Mouse (Mus musculus) layer of hippocampus, adult 2 months (tissue): Measurements from ENCODE around the gene Zdhhc22. TPM values are rescaled to one million over a fixed set of nuclear protein-coding genes. Genes with fewer than 3 reads are reported as not detected.

ENCODE experiments used
- DNase-seq, 2 experiments: peaks; one replicate each; pipeline ENCODE4 v3.0.0; 2022; ENCODE audit warnings: low spot score in 2 of 2
- H3K27ac ChIP-seq: fragments of 200-600 bp; 2 replicates; pipeline ENCODE4 v1.8.1; 2022
- H3K4me3 ChIP-seq: fragments of 200-600 bp; 2 replicates; pipeline ENCODE4 v1.8.1; 2022; ENCODE audit warnings: mild to moderate bottlenecking
- CTCF ChIP-seq: fragments of 200-600 bp; conservative IDR thresholded peaks from 2 replicates; pipeline ENCODE4 v1.8.1; 2022; ENCODE audit warnings: antibody characterized with exemption, mild to moderate bottlenecking, moderate library complexity
- total RNA-seq, 2 experiments: library from RNA; stranded (reverse); gene quantifications; 2 replicates each; pipeline ENCODE4 v1.2.3; 2021

Zdhhc22 gene
- total RNA-seq, 2 experiments from 2014 or later, result 8.6 to 9.0 TPM

- DNase-seq, result no peak
- H3K27ac ChIP-seq, result no peak overlapping the region
- no peak overlapping the region for H3K4me3 ChIP-seq
- TF ChIP-seq CTCF, result peak; percentile 72
These were observed 26.8 kb upstream of the Zdhhc22 start for GRCm38 (mm10) chr12:87017041-87017440.

- TF ChIP-seq CTCF, result no peak
- H3K4me3 ChIP-seq, result no peak overlapping the region
- no peak overlapping the region for H3K27ac ChIP-seq
- no peak for DNase-seq
These were observed 14.4 kb upstream of the Zdhhc22 start for GRCm38 (mm10) chr12:87004596-87004995.

GRCm38 (mm10) chr12:87003606-87004005 is 13.4 kb upstream of the Zdhhc22 start:
- Histone ChIP-seq H3K4me3 (no peak overlapping the region), H3K27ac (no peak overlapping the region)
- TF ChIP-seq CTCF, result no peak
- no peak for DNase-seq

- Histone ChIP-seq H3K27ac (no peak overlapping the region), H3K4me3 (no peak overlapping the region)
- DNase-seq, result no peak
- no peak for TF ChIP-seq CTCF
These were observed 12.6 kb upstream of the Zdhhc22 start for GRCm38 (mm10) chr12:87002815-87003214.

GRCm38 (mm10) chr12:87002209-87002608 is 12.0 kb upstream of the Zdhhc22 start:
- Histone ChIP-seq H3K4me3 (no peak overlapping the region), H3K27ac (no peak overlapping the region)
- TF ChIP-seq CTCF, result no peak
- DNase-seq, result no peak

GRCm38 (mm10) chr12:87000840-87001176 is 10.6 kb upstream of the Zdhhc22 start:
- TF ChIP-seq CTCF, result no peak
- Histone ChIP-seq H3K4me3 (no peak overlapping the region), H3K27ac (no peak overlapping the region)
- no peak for DNase-seq

GRCm38 (mm10) chr12:87000151-87000839 is 10.1 kb upstream of the Zdhhc22 start:
- no peak overlapping the region for H3K4me3 ChIP-seq
- TF ChIP-seq CTCF, result peak; percentile 63
- H3K27ac ChIP-seq, result no peak overlapping the region
- no peak for DNase-seq

- peak; percentile 71 for TF ChIP-seq CTCF
- Histone ChIP-seq H3K4me3 (no peak overlapping the region), H3K27ac (no peak overlapping the region)
- DNase-seq, result no peak
These were observed 9.1 kb upstream of the Zdhhc22 start for GRCm38 (mm10) chr12:86999283-86999820.

GRCm38 (mm10) chr12:86998699-86999098 is 8.5 kb upstream of the Zdhhc22 start:
- Histone ChIP-seq H3K4me3 (no peak overlapping the region), H3K27ac (no peak overlapping the region)
- DNase-seq, result no peak
- TF ChIP-seq CTCF, result peak; percentile 60

GRCm38 (mm10) chr12:86995931-86996330 is 5.7 kb upstream of the Zdhhc22 start:
- no peak for DNase-seq
- TF ChIP-seq CTCF, result peak; percentile 18; the same call in 1 of the 2 replicates
- Histone ChIP-seq H3K4me3 (no peak overlapping the region), H3K27ac (no peak overlapping the region)

- no peak for DNase-seq
- no peak overlapping the region for H3K27ac ChIP-seq
- TF ChIP-seq CTCF, result no peak
- no peak overlapping the region for H3K4me3 ChIP-seq
These were observed 4.5 kb upstream of the Zdhhc22 start for GRCm38 (mm10) chr12:86994776-86995175.

- no peak for TF ChIP-seq CTCF
- no peak overlapping the region for H3K27ac ChIP-seq
- H3K4me3 ChIP-seq, result no peak overlapping the region
- DNase-seq, result no peak
These were observed 3.9 kb upstream of the Zdhhc22 start for GRCm38 (mm10) chr12:86994166-86994565.

GRCm38 (mm10) chr12:86990755-86991110 is 503 bp upstream of the Zdhhc22 start:
- Histone ChIP-seq H3K4me3 (peak overlapping the region; percentile 58), H3K27ac (peak overlapping the region; percentile 86; the same call in 1 of the 2 replicates)
- DNase-seq, result no peak
- TF ChIP-seq CTCF, result no peak

- Histone ChIP-seq H3K27ac (no peak overlapping the region), H3K4me3 (peak overlapping the region; percentile 58)
- DNase-seq, result no peak
- no peak for TF ChIP-seq CTCF
These were observed 852 bp downstream of the Zdhhc22 start for GRCm38 (mm10) chr12:86989378-86989777.

- no peak for DNase-seq
- Histone ChIP-seq H3K4me3 (no peak overlapping the region), H3K27ac (no peak overlapping the region)
- TF ChIP-seq CTCF, result no peak
These were observed 2.0 kb downstream of the Zdhhc22 start for GRCm38 (mm10) chr12:86988227-86988626.
